Mouse (Mus musculus) fibroblast of lung, adult 2 months (primary cell): Measurements from ENCODE around the gene Gtf2b.
A peak's percentile ranks its signal among the peaks of the same experiment; 100 is the strongest.

Experiments used
- DNase-seq: peaks from one replicate; pipeline ENCODE4 v3.0.0-alpha.2; 2011; ENCODE audit warnings: low read depth

Gtf2b gene

DNA sequence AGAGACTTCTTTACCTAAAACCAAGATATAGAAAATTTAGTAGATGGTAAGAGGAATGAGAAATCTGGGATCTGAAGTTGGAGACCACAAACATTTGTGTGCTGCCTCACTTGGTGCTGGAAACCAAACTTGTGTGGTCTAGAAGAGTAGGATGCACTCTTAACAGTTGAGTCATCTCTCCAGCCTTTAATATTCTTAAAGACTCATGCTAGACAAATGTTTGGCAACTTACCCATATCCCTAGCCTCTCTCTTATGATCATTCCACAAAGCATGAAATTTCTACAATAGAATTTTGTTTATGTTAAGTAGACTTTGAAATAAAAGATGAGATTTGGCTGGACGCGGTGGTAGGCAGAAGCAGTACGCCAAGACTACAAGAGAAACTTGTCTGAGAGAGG lies 52.7 kb downstream of the Gtf2b start:
- DNase-seq = peak; percentile 25

DNA sequence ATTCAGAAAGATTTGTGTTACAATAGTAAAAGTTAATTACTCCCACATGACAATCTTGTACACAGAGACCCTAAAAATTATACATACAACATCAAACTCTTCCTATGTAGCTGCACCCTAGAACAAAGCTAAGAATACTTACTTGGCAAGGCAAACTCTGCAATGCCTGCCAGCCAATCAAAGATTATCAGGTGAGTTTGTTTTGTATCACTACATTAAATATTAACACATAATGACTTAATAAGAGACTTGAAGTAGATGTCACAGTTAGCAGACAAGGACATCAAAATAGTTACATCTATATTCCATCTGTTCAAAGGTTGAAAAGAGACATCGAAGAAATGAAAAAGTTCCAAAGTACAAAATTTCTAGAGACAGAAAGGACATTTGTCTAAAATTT lies 58.8 kb downstream of the Gtf2b start:
- no peak for DNase-seq

DNA sequence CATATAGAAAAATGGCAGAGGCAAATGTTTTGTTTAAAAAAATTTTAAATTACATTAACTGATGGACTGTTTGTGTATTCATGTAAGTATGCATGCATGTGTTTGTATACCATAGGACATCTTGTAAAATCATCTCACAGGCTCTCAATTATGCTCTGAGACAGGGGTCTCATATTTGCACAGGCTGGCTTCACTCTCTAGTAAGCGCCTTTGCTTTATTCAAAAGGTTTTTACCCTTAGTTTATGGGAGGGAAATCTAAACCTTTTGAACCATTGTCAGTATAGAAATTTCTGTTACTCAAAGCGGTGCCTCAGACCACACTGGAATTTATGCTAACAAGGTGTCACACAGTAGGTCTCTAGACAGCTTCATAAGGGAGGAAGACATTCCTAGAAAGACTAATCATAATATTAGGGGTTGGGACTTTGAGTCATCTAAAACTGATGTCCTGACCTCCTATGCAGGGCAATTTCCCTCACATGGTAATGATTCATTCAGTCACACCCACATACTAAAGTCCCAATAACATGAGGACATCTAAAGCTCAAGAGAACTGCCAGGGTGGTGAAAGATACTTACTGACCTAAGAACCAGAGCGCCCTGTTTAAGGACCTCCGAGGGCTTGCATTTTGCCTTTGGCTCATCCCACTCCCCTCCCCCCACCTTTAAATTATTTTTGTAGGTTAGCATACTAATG lies 61.8 kb downstream of the Gtf2b start:
- DNase-seq = peak; percentile 14

DNA sequence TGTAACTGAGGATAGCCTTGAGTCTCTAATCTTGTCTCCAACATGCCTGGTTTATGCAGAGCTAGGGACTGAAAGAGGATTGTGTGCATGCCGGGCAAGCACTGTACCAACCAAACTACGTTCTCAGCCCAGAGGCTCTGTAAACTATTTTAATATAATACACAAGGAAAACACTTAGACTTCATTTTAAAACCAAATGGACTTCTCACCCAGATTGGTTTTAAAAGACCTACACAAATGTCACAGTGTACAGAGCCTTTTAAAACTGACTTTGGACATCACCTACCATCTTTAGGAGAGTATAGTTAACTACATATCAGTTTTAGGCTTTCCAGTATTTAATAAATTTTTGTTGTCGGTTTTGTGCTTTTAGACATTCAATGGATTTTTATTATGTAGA lies 68.1 kb downstream of the Gtf2b start:
- no peak for DNase-seq
